ENCODE assay signal across 14 mouse cellular contexts in the genomic region with DNA sequence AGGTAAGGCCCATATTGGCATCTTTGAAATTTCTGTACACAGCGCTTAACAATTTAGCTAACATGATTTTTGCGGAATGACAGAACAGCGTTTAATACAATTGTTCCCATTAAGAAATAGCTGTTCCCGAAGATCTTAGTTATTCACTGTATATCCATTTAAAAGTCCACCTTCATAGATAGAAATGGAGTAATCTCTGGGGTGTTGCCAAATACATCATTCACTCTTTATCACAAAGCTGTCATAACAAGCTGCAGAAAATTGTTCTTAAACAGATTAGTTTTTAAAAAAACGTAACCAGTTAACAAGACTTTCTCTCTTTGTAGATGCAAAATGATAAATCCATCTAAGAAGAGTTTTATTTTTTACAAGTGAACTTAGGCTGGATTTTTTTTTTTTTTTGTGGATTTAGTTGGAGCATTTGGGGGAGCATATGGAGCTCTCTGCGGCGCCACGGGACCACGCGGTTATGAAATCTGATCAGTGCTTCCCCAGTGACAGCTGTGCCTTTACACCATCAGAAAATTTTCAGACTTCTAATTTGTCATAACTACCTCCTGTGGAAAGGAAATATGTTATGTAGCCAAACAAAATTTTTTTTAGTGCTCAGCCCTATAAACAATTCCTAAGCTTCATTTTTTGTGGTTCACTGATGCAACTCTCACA.
DNase-seq lines count a peak whose midpoint lies in the region; ATAC-seq and TF ChIP-seq lines count a peak whose summit lies in the region.
"Had no signal": no experiment of that assay in that cellular context is flagged by ENCODE, and none has a peak within 500 bp of the region (broad histone marks: within the 10 kb centered on the region; RNA-seq: fewer than 3 reads in every experiment).

No protein-coding gene starts in this region.

- no peaks in the 10 kb centered on the region for H3K27me3 ChIP-seq in hindbrain, embryonic 16.5 days (replicated peaks; ENCODE audit: control insufficient read depth, insufficient read depth, low read length)
- H3K27me3 ChIP-seq in hindbrain, embryonic 11.5 days (ENCODE audit: control insufficient read depth, insufficient read depth, low read length): no peaks in the 10 kb centered on the region
- H3K27me3 ChIP-seq in cerebellum, adult 2 months (ENCODE audit: control insufficient read depth, insufficient read depth, low read length): no peaks in the 10 kb centered on the region
- no peaks in the 10 kb centered on the region for H3K27me3 ChIP-seq in kidney, embryonic 15.5 days
- H3K27me3 ChIP-seq: heart, embryonic 13.5 days; lung, embryonic 15.5 days had no signal

- no peak overlapping the region for H3K4me2 ChIP-seq in hindbrain, embryonic 16.5 days (ENCODE audit: low read length)
- no peak overlapping the region for H3K4me2 ChIP-seq in hindbrain, embryonic 11.5 days (replicated peaks; ENCODE audit: low read depth, low read length)
- no peak overlapping the region for H3K4me2 ChIP-seq in kidney, embryonic 15.5 days
- H3K4me2 ChIP-seq: heart, embryonic 13.5 days; lung, embryonic 15.5 days; midbrain, embryonic 11.5 days had no signal

- H3K27ac ChIP-seq in hindbrain, embryonic 16.5 days (ENCODE audit: low read depth, low read length): no peak overlapping the region
- no peak overlapping the region for H3K27ac ChIP-seq in hindbrain, embryonic 11.5 days (ENCODE audit: low read depth, low read length)
- H3K27ac ChIP-seq in cerebellum, adult 2 months (ENCODE audit: insufficient read depth, low read length): peak overlapping the region; percentile 79; the same call in 1 of the 2 replicates
- H3K27ac ChIP-seq in kidney, embryonic 15.5 days: no peak overlapping the region
- H3K27ac ChIP-seq: heart, embryonic 13.5 days; lung, embryonic 15.5 days had no signal

- TF ChIP-seq POLR2A in cerebellum, adult 2 months (IDR thresholded peaks at IDR 0.05; ENCODE audit: borderline replicate concordance, insufficient read depth, low read length): no peak

- no peak for DNase-seq in hindbrain, embryonic 11.5 days (ENCODE audit: low spot score)
- peak; percentile 97 for DNase-seq in brain, adult 2 months (ENCODE audit: low read depth, low spot score)
- DNase-seq in cerebellum, adult 2 months: peak; percentile 85 to 94
- peak; percentile 45 for DNase-seq in layer of hippocampus, adult 9-11 months
- no peak for DNase-seq in thymus, postnatal 25 days
- no peak for DNase-seq in kidney, postnatal 14 days
- DNase-seq: adrenal gland, adult 2 months; gastrocnemius, postnatal 10 days; spleen, adult 18-20 months had no signal

- 84% methylated on average over 10 of the region's 10 CpGs for WGBS in hindbrain, embryonic 16.5 days
- WGBS in hindbrain, embryonic 11.5 days: 95% methylated on average over 10 of the region's 10 CpGs
- 16% methylated on average over 10 of the region's 10 CpGs for WGBS in cerebellum, adult 2 months
- WGBS in kidney, embryonic 15.5 days: 88% methylated on average over 10 of the region's 10 CpGs

- peak; percentile 85; the same call in 1 of the 2 replicates for ATAC-seq in hindbrain, embryonic 16.5 days
- no peak for ATAC-seq in hindbrain, embryonic 11.5 days (ENCODE audit: low FRiP score)
- ATAC-seq in kidney, embryonic 15.5 days (replicated peaks; ENCODE audit: low FRiP score): no peak

- no peaks in the 10 kb centered on the region for H3K4me1 ChIP-seq in hindbrain, embryonic 16.5 days (ENCODE audit: control insufficient read depth, insufficient read depth, low read depth, low read length)
- H3K4me1 ChIP-seq in hindbrain, embryonic 11.5 days (replicated peaks; ENCODE audit: control insufficient read depth, insufficient read depth, low read length): no peaks in the 10 kb centered on the region
- peaks cover 12% of the 10 kb centered on the region; the same call in 1 of the 2 replicates for H3K4me1 ChIP-seq in cerebellum, adult 2 months (ENCODE audit: control insufficient read depth, insufficient read depth, low read length)
- H3K4me1 ChIP-seq in kidney, embryonic 15.5 days: no peaks in the 10 kb centered on the region
- H3K4me1 ChIP-seq: heart, embryonic 13.5 days; lung, embryonic 15.5 days had no signal

- no peak for TF ChIP-seq CTCF in cerebellum, adult 2 months (IDR thresholded peaks at IDR 0.05; ENCODE audit: borderline replicate concordance, insufficient read depth, low read depth, low read length)

- no peaks in the 10 kb centered on the region for H3K9me3 ChIP-seq in hindbrain, embryonic 16.5 days (ENCODE audit: control insufficient read depth, low read length)
- H3K9me3 ChIP-seq in hindbrain, embryonic 11.5 days (ENCODE audit: control insufficient read depth, low read length): no peaks in the 10 kb centered on the region
- no peaks in the 10 kb centered on the region for H3K9me3 ChIP-seq in kidney, embryonic 15.5 days (replicated peaks)
- H3K9me3 ChIP-seq: heart, embryonic 13.5 days; lung, embryonic 15.5 days had no signal

- no peak overlapping the region for H3K4me3 ChIP-seq in hindbrain, embryonic 16.5 days (ENCODE audit: low read length)
- no peak overlapping the region for H3K4me3 ChIP-seq in hindbrain, embryonic 11.5 days (ENCODE audit: low read depth, low read length)
- no peak overlapping the region for H3K4me3 ChIP-seq in cerebellum, adult 2 months (replicated peaks; ENCODE audit: insufficient read depth, low read depth, low read length)
- no peak overlapping the region for H3K4me3 ChIP-seq in kidney, embryonic 15.5 days (replicated peaks)
- H3K4me3 ChIP-seq: heart, embryonic 13.5 days; lung, embryonic 15.5 days had no signal

- H3K36me3 ChIP-seq in hindbrain, embryonic 16.5 days (ENCODE audit: control insufficient read depth, insufficient read depth, low read length): no peaks in the 10 kb centered on the region
- H3K36me3 ChIP-seq in hindbrain, embryonic 11.5 days (ENCODE audit: control insufficient read depth, insufficient read depth, low read length): no peaks in the 10 kb centered on the region
- H3K36me3 ChIP-seq in kidney, embryonic 15.5 days: no peaks in the 10 kb centered on the region
- H3K36me3 ChIP-seq: heart, embryonic 13.5 days; lung, embryonic 15.5 days had no signal

- no peak overlapping the region for H3K9ac ChIP-seq in hindbrain, embryonic 16.5 days (ENCODE audit: low read depth, low read length)
- H3K9ac ChIP-seq in hindbrain, embryonic 11.5 days (ENCODE audit: low read depth, low read length): no peak overlapping the region
- H3K9ac ChIP-seq in kidney, embryonic 15.5 days: no peak overlapping the region
- H3K9ac ChIP-seq: heart, embryonic 13.5 days; lung, embryonic 15.5 days had no signal

Comparison
In these comparisons a context has a peak if more than half of its experiments do, and no peak if none do; other contexts are left out.
1. DNase-seq: peak in brain, adult 2 months (single experiment), cerebellum, adult 2 months (2 of 2) and layer of hippocampus, adult 9-11 months (single experiment); none in hindbrain, embryonic 11.5 days (single experiment), thymus, postnatal 25 days (single experiment) and kidney, postnatal 14 days (single experiment).